Mouse (Mus musculus): ENCODE results near the gene Daglb. TPM values are rescaled to one million over a fixed set of nuclear protein-coding genes. Genes with fewer than 3 reads are reported as not detected.

The Daglb gene
- 1 to 10 TPM; 7.6 to 8.2 TPM for total RNA-seq (2021)

GRCm38 (mm10) chr5:143464100-143464756, at the start of gene Daglb:
Gene Daglb, plus strand, starts transcription at chr5:143464584.
- intact Hi-C loops (cut with DNase I) = no loop called here
- peak; percentile 83 for DNase-seq (ENCODE audit: low spot score)

DNA sequence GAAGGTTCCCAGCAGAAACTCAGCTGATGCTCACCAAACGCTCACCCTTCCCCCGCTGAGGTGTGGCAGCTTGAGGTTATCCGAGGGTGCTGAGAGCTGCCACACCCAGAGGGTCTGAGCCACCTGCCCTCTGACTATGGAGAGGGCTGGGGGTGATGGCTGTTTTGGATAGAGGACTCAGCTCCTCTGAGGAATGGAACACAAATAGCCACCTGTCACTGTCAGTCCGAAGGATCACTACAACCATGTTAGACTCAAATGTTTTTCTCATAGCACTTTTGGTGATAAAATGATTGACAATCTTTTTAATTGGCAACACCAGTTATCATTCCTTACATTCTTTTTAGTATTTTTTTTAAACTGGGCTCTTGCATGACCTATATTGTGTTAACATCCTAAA, 42.9 kb upstream of the Daglb start:
- intact Hi-C loops (cut with DNase I) = loop anchor here (5.0 kb wide), 2 partner anchors 44 to 89 kb away; no protein-coding TSS in a partner anchor
- DNase-seq (ENCODE audit: low spot score) = no peak

GRCm38 (mm10) chr5:143422990-143423389, 41.4 kb upstream of the Daglb start:
- no peak for DNase-seq (ENCODE audit: low spot score)
- intact Hi-C loops (cut with DNase I) = loop anchor here (5.0 kb wide), 2 partner anchors 46 to 91 kb away; no protein-coding TSS in a partner anchor

- no peak for DNase-seq (ENCODE audit: low spot score)
- intact Hi-C loops (cut with DNase I) = loop anchor here (5.0 kb wide), 2 partner anchors 47 to 92 kb away; no protein-coding TSS in a partner anchor
Measured at GRCm38 (mm10) chr5:143423899-143424519, 40.4 kb upstream of the Daglb start.

DNA sequence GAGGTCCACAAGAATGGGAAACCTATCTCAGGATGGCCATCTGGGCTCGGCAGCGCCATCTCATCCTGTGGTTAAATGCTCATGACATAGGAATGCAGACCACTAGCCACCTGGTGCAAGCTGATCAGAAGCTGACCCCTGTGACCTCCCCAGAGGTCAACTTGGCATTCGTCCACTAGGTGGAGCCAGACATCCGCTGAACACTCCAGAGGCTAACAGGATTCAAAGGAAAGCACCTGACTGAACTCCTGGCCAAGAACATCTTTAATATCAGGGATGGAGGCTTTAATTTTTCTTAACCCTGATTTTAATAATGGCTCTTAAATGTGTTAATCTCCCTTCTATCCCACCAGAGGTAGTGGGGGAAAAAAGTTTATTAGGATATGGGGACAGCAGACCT, 30.0 kb upstream of the Daglb start:
- peak; percentile 16 for DNase-seq (ENCODE audit: low spot score)
- intact Hi-C loops (cut with DNase I) = loop anchor here (10.0 kb wide), 2 partner anchors 60 to 280 kb away; no protein-coding TSS in a partner anchor

GRCm38 (mm10) chr5:143441298-143441697, 23.1 kb upstream of the Daglb start:
- no peak for DNase-seq (ENCODE audit: low spot score)
- intact Hi-C loops (cut with DNase I) = no loop called here

GRCm38 (mm10) chr5:143441753-143442152, 22.6 kb upstream of the Daglb start:
- intact Hi-C loops (cut with DNase I) = no loop called here
- no peak for DNase-seq (ENCODE audit: low spot score)

- intact Hi-C loops (cut with DNase I) = no loop called here
- no peak for DNase-seq (ENCODE audit: low spot score)
Measured at GRCm38 (mm10) chr5:143463671-143464070, 713 bp upstream of the Daglb start.

GRCm38 (mm10) chr5:143464757-143465118, 354 bp downstream of the Daglb start:
- intact Hi-C loops (cut with DNase I) = loop anchor here (5.0 kb wide), 1 partner anchor 43 kb away; no protein-coding TSS in a partner anchor

GRCm38 (mm10) chr5:143465156-143466085, 1.0 kb downstream of the Daglb start:
- DNase-seq (ENCODE audit: low spot score) = no peak
- intact Hi-C loops (cut with DNase I) = loop anchor here (5.0 kb wide), 1 partner anchor 42 kb away; no protein-coding TSS in a partner anchor

More at GRCm38 (mm10) chr5:143464757-143465118, 354 bp downstream of the Daglb start:
- no peak for DNase-seq (ENCODE audit: low spot score)

DNA sequence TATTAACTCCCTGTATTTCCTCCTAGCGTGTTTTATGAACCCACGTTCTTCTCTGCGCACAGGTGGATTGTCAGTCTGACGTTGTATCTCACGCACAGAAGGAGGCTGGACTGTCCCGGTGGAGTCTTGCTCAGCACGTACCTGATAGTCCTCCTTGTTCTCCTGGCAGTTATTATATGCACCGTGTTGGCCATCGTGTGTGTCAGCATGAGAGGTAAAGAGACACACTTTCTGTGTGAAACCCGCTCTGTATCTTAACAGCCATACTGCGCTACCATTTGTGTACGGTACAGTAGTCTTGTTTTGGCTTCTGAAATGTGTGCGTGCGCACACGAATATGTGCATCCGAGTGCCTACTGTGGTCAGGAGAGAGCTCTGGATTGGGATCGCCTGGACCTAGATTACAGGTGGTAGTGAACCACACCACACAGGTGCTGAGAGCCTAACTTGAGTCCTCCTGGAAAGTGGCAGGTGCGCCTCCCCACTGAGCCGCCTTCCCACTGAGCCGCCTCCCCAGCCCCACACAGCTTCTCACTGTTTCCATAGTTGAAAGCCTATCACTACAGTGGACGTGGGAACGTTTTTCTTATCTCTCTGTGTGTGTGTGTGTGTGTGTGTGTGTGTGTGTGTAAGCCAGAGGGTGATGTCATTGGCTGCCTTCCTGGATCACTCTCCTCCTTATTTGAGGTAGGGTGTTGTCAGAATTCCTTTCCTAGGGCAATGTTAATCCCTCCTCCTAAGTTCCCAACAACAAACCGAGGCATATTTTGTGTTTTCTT, 2.7 kb downstream of the Daglb start:
- no peak for DNase-seq (ENCODE audit: low spot score)
- intact Hi-C loops (cut with DNase I) = loop anchor here (5.0 kb wide), 1 partner anchor 40 kb away; no protein-coding TSS in a partner anchor

- intact Hi-C loops (cut with DNase I) = loop anchor here (5.0 kb wide), 1 partner anchor 39 kb away; no protein-coding TSS in a partner anchor
- DNase-seq (ENCODE audit: low spot score) = no peak
Measured at GRCm38 (mm10) chr5:143467931-143468330, 3.5 kb downstream of the Daglb start.

- DNase-seq (ENCODE audit: low spot score) = no peak
- intact Hi-C loops (cut with DNase I) = loop anchor here (5.0 kb wide), 1 partner anchor 38 kb away; no protein-coding TSS in a partner anchor
Measured at GRCm38 (mm10) chr5:143469628-143470027, 5.2 kb downstream of the Daglb start.

DNA sequence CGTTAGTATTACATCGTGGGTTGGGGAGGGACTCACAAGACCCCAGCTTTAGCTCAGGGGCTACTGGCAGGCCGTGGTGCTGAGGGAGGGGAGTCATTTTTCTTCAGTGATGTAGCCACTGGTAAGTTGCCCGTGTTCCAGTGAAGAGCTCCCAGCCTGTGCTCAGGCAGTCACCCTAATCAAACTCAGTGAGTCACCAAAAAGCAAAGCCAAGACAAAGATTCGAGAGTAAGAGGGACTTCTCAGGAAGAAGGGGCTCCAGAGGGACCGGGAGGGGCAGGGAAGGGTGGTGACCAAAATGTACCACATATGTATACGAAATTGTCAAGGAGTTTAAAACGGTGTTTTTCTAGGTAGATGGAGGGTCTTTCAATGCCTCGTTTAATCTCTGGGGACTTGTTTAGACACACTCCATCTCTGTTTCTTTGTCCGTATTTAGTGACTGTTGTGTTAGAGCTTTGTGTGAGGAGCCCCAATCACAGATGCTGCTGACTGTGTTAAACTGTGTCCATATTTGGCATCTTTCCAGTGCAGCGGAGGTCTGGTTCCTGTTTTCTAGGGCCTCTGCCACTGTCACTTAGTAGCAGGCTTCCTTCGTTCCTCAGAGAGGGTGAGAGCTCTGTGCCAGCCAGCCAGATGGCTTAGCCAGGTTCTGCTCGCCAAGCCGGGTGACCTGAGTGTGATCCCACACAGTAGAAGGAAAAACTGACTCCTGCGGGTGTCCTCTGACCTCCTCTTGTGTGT, 6.2 kb downstream of the Daglb start:
- DNase-seq (ENCODE audit: low spot score) = peak; percentile 48

DNA sequence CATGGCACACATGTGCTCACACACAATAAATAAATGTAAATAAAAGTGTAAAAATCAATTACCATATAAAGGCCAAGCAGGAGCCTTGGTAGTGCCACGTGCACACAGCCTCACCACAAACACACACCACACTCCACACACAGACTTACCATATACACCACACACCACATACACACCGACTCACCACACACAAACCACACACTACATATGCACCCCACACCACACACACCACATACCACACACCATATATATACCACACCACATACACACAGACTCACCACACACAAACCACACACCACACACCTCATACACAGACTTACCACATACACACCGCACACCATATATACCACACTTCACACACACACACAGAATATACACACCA, 6.8 kb downstream of the Daglb start:
- no peak for DNase-seq (ENCODE audit: low spot score)
- intact Hi-C loops (cut with DNase I) = no loop called here

More for the DNA sequence above, 6.2 kb downstream of the Daglb start:
- intact Hi-C loops (cut with DNase I) = no loop called here

- no peak for DNase-seq (ENCODE audit: low spot score)
- intact Hi-C loops (cut with DNase I) = no loop called here
Measured at GRCm38 (mm10) chr5:143471953-143472618, 7.7 kb downstream of the Daglb start.

DNA sequence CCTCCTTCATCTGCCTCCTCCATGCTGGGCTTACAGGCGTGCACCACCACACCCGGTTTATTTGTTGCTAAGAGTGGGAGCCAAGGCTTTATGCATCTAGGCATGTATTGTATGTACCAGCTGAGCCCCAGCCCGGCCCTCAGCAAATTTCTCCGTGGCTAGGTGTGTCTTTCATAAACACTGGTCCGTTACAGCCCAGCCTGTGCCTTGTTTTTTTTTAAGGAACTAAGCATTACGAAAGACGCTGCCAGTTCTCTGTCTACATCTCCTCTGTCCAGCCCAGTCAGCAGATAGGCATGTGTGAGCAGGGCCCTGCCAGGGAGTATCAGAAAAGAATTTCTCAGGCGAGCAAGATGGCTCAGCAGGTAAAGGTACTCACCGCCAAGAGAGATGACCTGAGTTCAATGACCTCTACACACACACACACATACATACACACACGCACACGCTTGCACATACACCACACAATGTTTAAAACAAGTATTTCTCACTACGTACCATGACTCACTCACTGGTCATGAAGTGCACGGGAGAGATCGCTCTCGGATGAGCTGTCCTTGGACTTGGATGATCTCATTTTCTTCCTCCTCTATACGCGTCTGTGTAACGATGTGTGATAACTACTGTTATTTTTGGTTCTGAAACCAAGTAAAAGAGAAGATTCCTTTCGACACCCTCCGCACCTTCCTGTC, 10.9 kb downstream of the Daglb start:
- intact Hi-C loops (cut with DNase I) = no loop called here
- DNase-seq (ENCODE audit: low spot score) = no peak

DNA sequence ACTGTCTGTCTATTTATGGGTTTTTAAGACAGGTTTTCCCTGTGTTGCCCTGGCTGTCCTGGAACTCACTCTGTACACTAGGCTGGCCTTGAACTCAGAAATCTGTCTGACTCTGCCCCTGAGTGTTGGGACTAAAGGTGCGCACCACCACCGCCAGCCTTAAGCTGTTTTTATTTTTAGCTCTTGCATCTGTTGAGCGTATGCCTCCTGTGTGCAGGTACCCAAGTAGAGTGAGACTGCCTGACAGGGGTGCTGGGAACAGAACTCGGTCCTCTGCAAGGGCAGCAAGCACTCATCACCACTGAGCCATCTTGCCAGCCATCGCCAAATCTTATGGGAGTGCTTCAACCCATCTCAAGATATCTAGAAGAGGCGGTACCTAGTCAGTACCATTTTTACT, 11.6 kb downstream of the Daglb start:
- intact Hi-C loops (cut with DNase I) = no loop called here
- no peak for DNase-seq (ENCODE audit: low spot score)

All from heart, postnatal 25 days (tissue).